Mouse (Mus musculus) ES-Bruce4 (cell line): ENCODE measurements at regions not wholly inside any gene's neighbourhood (a gene's known extent, or its start where the extent isn't known, plus 50 kb on each side); places are given as distances from the start of the nearest gene placed in this dataset.

Experiments
- H3K27ac ChIP-seq: 2 replicates; pipeline ENCODE4 v1.5.1; 2012; ENCODE audit warnings: low read length, inconsistent platforms; ENCODE audit not compliant: insufficient read depth
- H3K27me3 ChIP-seq: 2 replicates; pipeline ENCODE4 v1.6.1; 2012; ENCODE audit warnings: mild to moderate bottlenecking, low read length, inconsistent platforms; ENCODE audit not compliant: control insufficient read depth, poor library complexity, insufficient read depth, severe bottlenecking
- H3K36me3 ChIP-seq: 2 replicates; pipeline ENCODE4 v1.6.1; 2012; ENCODE audit warnings: inconsistent platforms, mild to moderate bottlenecking, low read length, moderate library complexity; ENCODE audit not compliant: control insufficient read depth, poor library complexity, insufficient read depth, severe bottlenecking
- H3K4me1 ChIP-seq: one replicate; pipeline ENCODE4 v1.8.1; 2011; ENCODE audit warnings: low read length; ENCODE audit not compliant: control insufficient read depth, insufficient read depth
- H3K4me3 ChIP-seq: 2 replicates; pipeline ENCODE4 v1.5.1; 2011; ENCODE audit warnings: low read depth, mild to moderate bottlenecking, low read length
- H3K9ac ChIP-seq: 2 replicates; pipeline ENCODE4 v1.6.1; 2012; ENCODE audit warnings: low read depth, mild to moderate bottlenecking, inconsistent platforms; ENCODE audit not compliant: poor library complexity, severe bottlenecking
- H3K9me3 ChIP-seq: replicated peaks from 2 replicates; pipeline ENCODE4 v1.6.1; 2012; ENCODE audit warnings: mild to moderate bottlenecking, low read length, inconsistent platforms; ENCODE audit not compliant: control insufficient read depth, poor library complexity, insufficient read depth, severe bottlenecking
- CTCF ChIP-seq: IDR thresholded peaks from one replicate; pipeline ENCODE4 v1.8.1; 2011; ENCODE audit warnings: low read depth, low read length
- EP300 ChIP-seq: IDR thresholded peaks from 2 replicates; pipeline ENCODE4 v1.6.1; 2011; ENCODE audit warnings: low read depth, low read length; ENCODE audit not compliant: insufficient read depth
- POLR2A ChIP-seq: IDR thresholded peaks from one replicate; pipeline ENCODE4 v1.8.1; 2011; ENCODE audit warnings: low read length; ENCODE audit not compliant: insufficient read depth

DNA sequence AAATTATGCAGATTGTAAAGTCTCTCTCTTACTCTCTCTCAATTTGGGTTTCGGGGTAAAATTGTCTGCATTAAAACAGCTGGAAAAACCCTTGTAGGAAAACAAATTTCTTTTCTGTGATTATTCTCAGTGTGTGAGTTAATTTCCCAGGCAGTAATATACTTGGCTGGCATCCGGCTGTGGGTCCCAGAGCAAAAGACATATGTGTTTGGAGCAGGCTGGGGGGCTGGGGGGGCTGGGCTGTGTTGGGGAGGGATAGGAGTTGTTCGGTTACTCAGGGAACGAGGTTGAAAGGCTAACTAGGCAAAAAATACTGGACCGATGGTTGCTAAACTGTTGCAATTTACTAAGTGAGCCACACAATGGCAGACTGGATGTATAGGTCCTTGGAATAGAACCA lies 175.3 kb upstream of the Rbfox1 start:
- Histone ChIP-seq H3K9me3 (no peaks in the 10 kb centered on the region), H3K9ac (no peak overlapping the region), H3K4me1 (no peaks in the 10 kb centered on the region), H3K27ac (no peak overlapping the region), H3K4me3 (no peak overlapping the region), H3K36me3 (no peaks in the 10 kb centered on the region), H3K27me3 (no peaks in the 10 kb centered on the region)
- TF ChIP-seq CTCF = no peak
- TF ChIP-seq POLR2A = no peak
- TF ChIP-seq EP300 = no peak

DNA sequence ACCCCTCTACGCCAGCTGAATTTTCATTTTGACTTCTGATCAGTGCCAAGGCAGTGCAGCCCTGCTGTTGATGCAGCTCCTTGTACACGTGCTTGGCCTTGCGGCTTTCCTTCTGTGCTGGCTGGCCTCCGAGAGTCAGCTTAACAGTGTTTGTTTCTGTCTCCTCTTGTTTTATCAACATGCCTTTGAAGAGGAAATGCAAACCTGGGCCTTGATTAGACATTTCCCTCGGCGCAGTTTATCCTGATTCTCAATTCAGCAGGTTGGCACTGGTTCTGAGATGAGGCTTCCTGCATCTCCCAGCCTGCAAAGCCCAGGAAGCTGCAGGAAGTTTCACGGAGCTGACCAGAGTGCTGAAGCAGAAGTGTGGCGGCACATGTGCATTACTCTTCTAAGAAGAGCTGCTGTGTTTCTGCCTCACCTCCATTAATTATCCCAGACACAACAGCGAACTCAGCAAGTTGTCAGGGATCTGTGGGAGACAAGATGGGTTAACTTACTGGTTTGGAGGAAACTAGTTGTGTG lies 184.4 kb upstream of the Rbfox1 start:
- H3K4me1 ChIP-seq = no peaks in the 10 kb centered on the region
- no peak overlapping the region for H3K9ac ChIP-seq
- TF ChIP-seq POLR2A (no peak), EP300 (no peak), CTCF (no peak)
- H3K27ac ChIP-seq = no peak overlapping the region
- H3K27me3 ChIP-seq = no peaks in the 10 kb centered on the region
- no peak overlapping the region for H3K4me3 ChIP-seq
- no peaks in the 10 kb centered on the region for H3K36me3 ChIP-seq
- H3K9me3 ChIP-seq = no peaks in the 10 kb centered on the region

DNA sequence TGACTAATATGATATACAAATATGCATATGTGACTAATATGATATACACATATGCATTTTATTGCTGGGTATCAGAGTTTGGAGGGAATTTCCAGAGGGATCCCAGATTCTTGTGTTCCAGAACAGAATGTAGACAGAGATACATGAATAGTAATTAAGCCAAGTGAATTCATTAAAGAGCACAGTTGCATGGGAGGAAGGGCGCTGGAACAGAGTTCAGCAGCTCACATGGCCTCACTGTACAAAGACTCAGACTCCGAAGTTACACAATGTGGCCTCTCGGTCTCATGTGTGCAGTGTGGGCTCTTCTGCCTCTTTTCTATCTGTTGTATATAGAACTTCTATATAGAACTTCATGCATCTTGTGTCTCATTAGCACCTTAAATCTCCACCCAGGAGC lies 196.8 kb upstream of the Rbfox1 start:
- Histone ChIP-seq H3K4me3 (no peak overlapping the region), H3K27ac (no peak overlapping the region), H3K9me3 (no peaks in the 10 kb centered on the region), H3K4me1 (no peaks in the 10 kb centered on the region), H3K27me3 (no peaks in the 10 kb centered on the region), H3K9ac (no peak overlapping the region), H3K36me3 (no peaks in the 10 kb centered on the region)
- no peak for TF ChIP-seq POLR2A

DNA sequence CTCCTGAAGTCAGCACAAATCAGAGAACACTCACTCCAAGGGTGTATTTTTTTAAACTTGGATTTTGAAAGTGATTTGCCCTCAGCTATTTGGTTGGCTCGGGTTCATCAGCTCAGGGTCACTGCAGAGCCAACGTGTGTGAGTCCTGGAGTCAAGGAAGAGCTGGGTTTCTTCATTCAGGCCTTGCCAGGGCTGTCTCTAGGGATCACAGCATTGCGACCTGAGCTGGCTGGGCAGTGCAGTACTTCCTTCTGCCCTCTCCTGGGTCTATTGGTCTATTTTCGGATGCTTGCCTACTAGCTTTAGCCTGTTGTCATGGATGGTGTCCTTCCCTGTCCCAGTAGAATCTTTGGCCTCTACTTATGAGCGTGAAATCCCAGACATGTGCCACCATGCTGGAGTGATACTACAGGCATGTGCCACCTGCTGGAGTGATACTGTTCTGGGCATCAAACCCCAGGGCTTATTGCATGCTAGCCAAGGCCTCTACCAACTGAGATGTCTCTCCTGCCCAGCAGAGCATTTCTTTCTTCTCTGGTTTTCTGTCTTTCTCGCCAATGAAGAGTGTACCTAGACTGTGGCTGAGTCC lies 211.7 kb upstream of the Rbfox1 start:
- no peak overlapping the region for H3K4me3 ChIP-seq
- no peak overlapping the region for H3K27ac ChIP-seq
- no peak overlapping the region for H3K9ac ChIP-seq
- no peaks in the 10 kb centered on the region for H3K27me3 ChIP-seq
- no peaks in the 10 kb centered on the region for H3K9me3 ChIP-seq
- H3K36me3 ChIP-seq = no peaks in the 10 kb centered on the region
- TF ChIP-seq CTCF = no peak
- no peak for TF ChIP-seq EP300
- TF ChIP-seq POLR2A = no peak
- no peaks in the 10 kb centered on the region for H3K4me1 ChIP-seq

DNA sequence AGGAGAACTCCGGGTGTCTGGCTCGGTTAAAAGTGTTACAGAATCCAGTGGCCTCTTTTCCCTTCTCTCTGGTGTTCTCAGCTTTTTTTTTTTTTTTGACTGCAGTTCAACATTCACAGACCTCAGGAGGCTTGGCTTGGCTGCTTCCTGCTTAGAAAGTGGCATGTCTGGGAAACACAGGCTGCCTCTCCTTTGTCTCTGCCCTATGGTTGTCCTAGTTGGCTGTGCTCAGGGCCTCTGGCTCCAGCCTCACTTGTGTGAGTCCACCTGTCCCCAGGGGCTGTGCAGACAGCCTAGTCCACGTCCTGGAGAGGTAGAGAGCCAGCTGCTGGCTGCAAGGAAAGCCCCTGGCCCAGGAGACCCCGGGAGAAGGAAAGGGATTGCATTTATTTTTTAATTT lies 212.3 kb upstream of the Rbfox1 start:
- TF ChIP-seq POLR2A = no peak
- no peak for TF ChIP-seq CTCF
- no peak for TF ChIP-seq EP300
- H3K36me3 ChIP-seq = no peaks in the 10 kb centered on the region
- H3K9me3 ChIP-seq = no peaks in the 10 kb centered on the region
- H3K27me3 ChIP-seq = no peaks in the 10 kb centered on the region
- H3K4me3 ChIP-seq = no peak overlapping the region
- no peaks in the 10 kb centered on the region for H3K4me1 ChIP-seq
- no peak overlapping the region for H3K27ac ChIP-seq
- H3K9ac ChIP-seq = no peak overlapping the region

DNA sequence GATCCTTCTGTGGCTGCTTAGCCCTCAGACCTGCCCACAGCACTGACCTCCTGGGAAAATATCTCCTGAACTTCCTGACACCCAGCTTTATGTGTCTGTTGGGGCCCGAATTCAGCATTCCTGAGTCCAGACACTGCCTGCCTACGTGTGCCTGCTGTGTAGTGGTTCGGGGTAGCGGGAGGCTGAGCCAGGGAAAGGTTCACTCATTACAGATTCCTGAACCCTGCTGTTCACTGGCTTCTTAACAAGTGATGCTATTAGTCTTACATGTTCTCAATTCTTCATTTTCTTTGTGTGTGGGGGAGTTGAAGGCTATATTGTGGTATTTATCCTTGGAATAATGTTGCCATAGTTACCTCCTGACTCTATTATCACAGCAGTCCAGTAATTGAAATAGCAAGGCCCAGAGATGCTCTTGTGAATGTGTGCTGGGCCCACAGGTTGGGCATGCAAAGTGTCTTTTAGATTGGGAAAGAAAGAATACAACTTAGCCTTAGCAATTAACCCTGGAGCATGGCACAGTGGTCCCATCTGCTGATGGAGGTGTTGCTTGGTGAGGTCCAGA lies 216.7 kb upstream of the Rbfox1 start:
- Histone ChIP-seq H3K4me3 (no peak overlapping the region), H3K27me3 (no peaks in the 10 kb centered on the region), H3K27ac (no peak overlapping the region), H3K36me3 (no peaks in the 10 kb centered on the region), H3K4me1 (no peaks in the 10 kb centered on the region), H3K9me3 (no peaks in the 10 kb centered on the region), H3K9ac (no peak overlapping the region)
- TF ChIP-seq POLR2A (no peak), CTCF (no peak), EP300 (no peak)
